Mouse (Mus musculus) heart, embryonic 16.5 days (tissue): ENCODE results near the gene Ahdc1. TPM values are rescaled to one million over a fixed set of nuclear protein-coding genes. Genes with fewer than 3 reads are reported as not detected.

Experiments used
- ATAC-seq: fragments of 200-750 bp; cut with Nextera tagmentation; replicated peaks from 2 replicates; pipeline ENCODE4 v1.8.0; 2017; ENCODE audit warnings: moderate number of reproducible peaks; ENCODE audit not compliant: insufficient read depth, low FRiP score; ENCODE audit errors: extremely low read depth
- H3K27ac ChIP-seq: fragments of 300-500 bp; sonication (generic); 2 replicates; pipeline ENCODE4 v1.5.1; 2014; ENCODE audit warnings: mild to moderate bottlenecking, low read length, control low read depth, moderate library complexity
- H3K27me3 ChIP-seq: fragments of 300-500 bp; sonication (generic); 2 replicates; pipeline ENCODE4 v1.6.1; 2014; ENCODE audit warnings: low read length, mixed read lengths; ENCODE audit not compliant: control insufficient read depth, insufficient read depth
- H3K36me3 ChIP-seq: fragments of 300-500 bp; sonication (generic); 2 replicates; pipeline ENCODE4 v1.6.1; 2014; ENCODE audit not compliant: control insufficient read depth, insufficient read depth
- H3K4me1 ChIP-seq: fragments of 300-500 bp; sonication (generic); 2 replicates; pipeline ENCODE4 v1.6.1; 2014; ENCODE audit warnings: low read length, mixed read lengths; ENCODE audit not compliant: control insufficient read depth, insufficient read depth
- H3K4me2 ChIP-seq: fragments of 300-500 bp; sonication (generic); 2 replicates; pipeline ENCODE4 v1.6.1; 2014; ENCODE audit warnings: low read depth, mild to moderate bottlenecking, control low read depth, low read length
- H3K4me3 ChIP-seq: fragments of 300-500 bp; sonication (generic); 2 replicates; pipeline ENCODE4 v1.5.1; 2014; ENCODE audit warnings: mild to moderate bottlenecking, control low read depth, low read length
- H3K9ac ChIP-seq: fragments of 300-500 bp; sonication (generic); 2 replicates; pipeline ENCODE4 v1.6.1; 2014; ENCODE audit warnings: low read length, control low read depth
- H3K9me3 ChIP-seq: fragments of 300-500 bp; sonication (generic); replicated peaks from 2 replicates; pipeline ENCODE4 v1.6.1; 2016; ENCODE audit warnings: low read length; ENCODE audit not compliant: control insufficient read depth
- WGBS: fragments of 180-500 bp; shearing (Covaris S2); extraction: QIAGEN DNeasy Blood & Tissue Kit; methylation state at CpG from one replicate; pipeline ENCODE4 v1.1.7; 2014; 5-methylcytosine and 5-hydroxymethylcytosine counted together
- polyA plus RNA-seq: library from polyadenylated mRNA; unstranded; fragments of >200 nt; fragmentation: Nextera tagmentation; extraction: Ambion mirVana; gene quantifications from 2 replicates; pipeline ENCODE4 v1.2.1, GENCODE M21; 2015

Gene Ahdc1
- polyA plus RNA-seq, 1 experiment from 2014 or later = 7.2 TPM

- H3K36me3 ChIP-seq = no peaks in the 10 kb centered on the region
- ATAC-seq = no peak
- peak overlapping the region; percentile 41; the same call in 1 of the 2 replicates for H3K27ac ChIP-seq
- no peak overlapping the region for H3K4me2 ChIP-seq
- H3K4me1 ChIP-seq = peaks cover 79% of the 10 kb centered on the region
- no peaks in the 10 kb centered on the region for H3K27me3 ChIP-seq
- no peak overlapping the region for H3K4me3 ChIP-seq
- no peaks in the 10 kb centered on the region for H3K9me3 ChIP-seq
- 0 out of 2 replicates have a peak overlapping the region, but pooled peaks have one; percentile 4 for H3K9ac ChIP-seq
- 45% methylated on average over 9 of the region's 9 CpGs for WGBS
Observed at GRCm38 (mm10) chr4:133021181-133021671, 10.2 kb downstream of the Ahdc1 start.

DNA sequence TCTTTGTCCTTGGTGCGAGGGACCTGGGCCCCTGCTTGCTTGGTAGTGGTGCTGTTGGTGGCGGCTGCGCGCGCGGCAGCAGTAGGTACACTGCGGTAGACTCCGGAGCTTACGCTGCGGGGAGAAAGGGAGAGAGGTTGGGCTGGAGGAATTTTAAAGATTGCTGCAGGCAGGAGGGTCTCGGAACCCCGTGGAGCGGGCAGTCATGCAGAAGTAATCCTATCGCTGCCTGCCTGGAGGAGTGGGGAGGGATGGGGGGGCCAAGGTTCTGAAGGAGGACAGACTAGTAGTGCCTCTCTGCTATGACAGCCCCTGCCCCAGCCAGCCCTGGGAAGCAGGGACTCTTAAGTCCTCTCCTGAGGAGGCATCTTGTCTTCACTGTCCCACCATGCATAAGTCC is 11.2 kb downstream of the Ahdc1 start:
- Histone ChIP-seq H3K27ac (no peak overlapping the region), H3K9ac (peak overlapping the region; percentile 30; the same call in 1 of the 2 replicates), H3K4me1 (peaks cover 79% of the 10 kb centered on the region), H3K27me3 (no peaks in the 10 kb centered on the region), H3K36me3 (no peaks in the 10 kb centered on the region), H3K9me3 (no peaks in the 10 kb centered on the region), H3K4me3 (no peak overlapping the region), H3K4me2 (no peak overlapping the region)
- WGBS = 51% methylated on average over 12 of the region's 14 CpGs
- ATAC-seq = no peak

- H3K27ac ChIP-seq = peak overlapping the region; percentile 49; the same call in 1 of the 2 replicates
- H3K4me3 ChIP-seq = no peak overlapping the region
- H3K9me3 ChIP-seq = no peaks in the 10 kb centered on the region
- no peaks in the 10 kb centered on the region for H3K27me3 ChIP-seq
- 73% methylated on average over 13 of the region's 14 CpGs for WGBS
- H3K4me1 ChIP-seq = peaks cover 78% of the 10 kb centered on the region
- ATAC-seq = no peak
- H3K36me3 ChIP-seq = no peaks in the 10 kb centered on the region
- H3K9ac ChIP-seq = peak overlapping the region; percentile 20; the same call in 1 of the 2 replicates
- no peak overlapping the region for H3K4me2 ChIP-seq
Observed at GRCm38 (mm10) chr4:133022954-133023635, 12.0 kb downstream of the Ahdc1 start.

GRCm38 (mm10) chr4:133023636-133024035 is 12.6 kb downstream of the Ahdc1 start:
- Histone ChIP-seq H3K36me3 (no peaks in the 10 kb centered on the region), H3K27me3 (no peaks in the 10 kb centered on the region), H3K4me2 (no peak overlapping the region), H3K9me3 (no peaks in the 10 kb centered on the region), H3K9ac (no peak overlapping the region; the same call in 1 of the 2 replicates), H3K4me3 (no peak overlapping the region), H3K4me1 (peaks cover 80% of the 10 kb centered on the region), H3K27ac (peak overlapping the region; percentile 49; the same call in 1 of the 2 replicates)
- 79% methylated on average over 6 of the region's 6 CpGs for whole genome bisulfite sequencing
- no peak for ATAC-seq

- Histone ChIP-seq H3K4me3 (no peak overlapping the region), H3K9ac (peak overlapping the region; percentile 23), H3K27me3 (no peaks in the 10 kb centered on the region), H3K36me3 (no peaks in the 10 kb centered on the region), H3K4me1 (peaks cover 82% of the 10 kb centered on the region), H3K27ac (peak overlapping the region; percentile 61), H3K9me3 (no peaks in the 10 kb centered on the region), H3K4me2 (no peak overlapping the region)
- 38% methylated on average over 3 of the region's 4 CpGs for WGBS
- ATAC-seq = no peak
Observed at GRCm38 (mm10) chr4:133024404-133024803, 13.3 kb downstream of the Ahdc1 start.

- Histone ChIP-seq H3K27me3 (no peaks in the 10 kb centered on the region), H3K9me3 (no peaks in the 10 kb centered on the region), H3K4me3 (no peak overlapping the region), H3K4me1 (peaks cover 86% of the 10 kb centered on the region), H3K36me3 (no peaks in the 10 kb centered on the region), H3K4me2 (peak overlapping the region; percentile 10; the same call in 1 of the 2 replicates), H3K9ac (peak overlapping the region; percentile 48), H3K27ac (peak overlapping the region; percentile 63)
- 11% methylated on average over 10 of the region's 10 CpGs for WGBS
- peak; percentile 35 for ATAC-seq
Observed at GRCm38 (mm10) chr4:133024969-133025685, 14.1 kb downstream of the Ahdc1 start.

DNA sequence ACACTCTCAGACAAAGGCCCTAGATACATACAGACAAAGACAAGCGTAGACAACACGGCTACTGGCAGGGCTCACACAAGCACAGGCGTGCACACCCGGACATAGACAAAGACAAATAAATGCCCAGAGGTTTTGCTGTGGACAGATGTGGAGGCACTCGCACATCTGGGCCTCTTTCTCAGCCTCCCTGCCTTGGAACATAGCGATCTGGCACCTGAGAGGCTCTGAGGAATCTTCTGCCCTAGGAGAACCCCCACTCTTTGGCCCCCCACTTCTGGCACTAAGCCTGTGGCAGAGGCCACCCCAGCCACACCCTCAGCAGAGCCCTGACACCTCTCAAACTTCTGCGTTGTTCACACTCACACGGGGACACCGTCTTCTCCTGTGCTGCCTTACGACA is 15.2 kb downstream of the Ahdc1 start:
- Histone ChIP-seq H3K4me1 (peaks cover 75% of the 10 kb centered on the region), H3K9me3 (no peaks in the 10 kb centered on the region), H3K4me2 (no peak overlapping the region), H3K36me3 (no peaks in the 10 kb centered on the region), H3K27ac (peak overlapping the region; percentile 63), H3K4me3 (no peak overlapping the region), H3K9ac (peak overlapping the region; percentile 3; the same call in 1 of the 2 replicates), H3K27me3 (no peaks in the 10 kb centered on the region)
- WGBS = 62% methylated on average over 10 of the region's 10 CpGs
- ATAC-seq = no peak

GRCm38 (mm10) chr4:133026826-133027375 is 15.8 kb downstream of the Ahdc1 start:
- Histone ChIP-seq H3K4me3 (no peak overlapping the region), H3K9ac (peak overlapping the region; percentile 40; the same call in 1 of the 2 replicates), H3K4me1 (peaks cover 69% of the 10 kb centered on the region), H3K27me3 (no peaks in the 10 kb centered on the region), H3K27ac (peak overlapping the region; percentile 63), H3K4me2 (no peak overlapping the region), H3K36me3 (no peaks in the 10 kb centered on the region), H3K9me3 (no peaks in the 10 kb centered on the region)
- no peak for ATAC-seq
- 10% methylated on average over 2 of the region's 2 CpGs for WGBS
